Mouse (Mus musculus): ENCODE measurements around the gene Cfdp1.
A peak's percentile ranks its signal among the peaks of the same experiment; 100 is the strongest.

Cfdp1 gene

GRCm38 (mm10) chr8:111736321-111736720 is 117.8 kb downstream of the Cfdp1 start:
- peak; percentile 90 for DNase-seq

GRCm38 (mm10) chr8:111735791-111736190 is 118.3 kb downstream of the Cfdp1 start:
- no peak for DNase-seq

GRCm38 (mm10) chr8:111735335-111735761 is 118.7 kb downstream of the Cfdp1 start:
- no peak for DNase-seq

GRCm38 (mm10) chr8:111734244-111734960 is 119.7 kb downstream of the Cfdp1 start:
- DNase-seq, result no peak

GRCm38 (mm10) chr8:111733581-111734243 is 120.4 kb downstream of the Cfdp1 start:
- no peak for DNase-seq

GRCm38 (mm10) chr8:111732406-111733085 is 121.5 kb downstream of the Cfdp1 start:
- no peak for DNase-seq

GRCm38 (mm10) chr8:111732004-111732403 is 122.1 kb downstream of the Cfdp1 start:
- DNase-seq, result peak; percentile 97

- DNase-seq, result no peak
Measured at GRCm38 (mm10) chr8:111731231-111731977, 122.7 kb downstream of the Cfdp1 start.

GRCm38 (mm10) chr8:111729233-111730170 is 124.6 kb downstream of the Cfdp1 start:
- no peak for DNase-seq

GRCm38 (mm10) chr8:111728481-111728880 is 125.6 kb downstream of the Cfdp1 start:
- no peak for DNase-seq

GRCm38 (mm10) chr8:111727553-111727952 is 126.5 kb downstream of the Cfdp1 start:
- no peak for DNase-seq

GRCm38 (mm10) chr8:111726102-111726900 is 127.8 kb downstream of the Cfdp1 start:
- no peak for DNase-seq

GRCm38 (mm10) chr8:111725341-111725740 is 128.8 kb downstream of the Cfdp1 start:
- DNase-seq, result no peak

- peak; percentile 85 for DNase-seq
Measured at GRCm38 (mm10) chr8:111720115-111720544, 134.0 kb downstream of the Cfdp1 start.

- DNase-seq, result no peak
Measured at GRCm38 (mm10) chr8:111718937-111719336, 135.2 kb downstream of the Cfdp1 start.

Data from retina, postnatal 1 day (tissue).